Mouse (Mus musculus): ENCODE data around the gene Mapk6.
"Not testable (repeated sequence)": the region's sequence is repeated elsewhere in the genome, so short reads cannot be mapped to it uniquely, and the experiment has no call there.

Gene Mapk6

GRCm38 (mm10) chr9:75409852-75410378, at the start of gene Mapk6:
Gene Mapk6, minus strand, starts transcription at chr9:75410005.
- DNase-seq, result peak; percentile 99

- DNase-seq, result no peak
Measured at GRCm38 (mm10) chr9:75455684-75456083, 45.9 kb upstream of the Mapk6 start.

GRCm38 (mm10) chr9:75453994-75454393, 44.2 kb upstream of the Mapk6 start:
- DNase-seq, result no peak

GRCm38 (mm10) chr9:75448021-75448420, 38.2 kb upstream of the Mapk6 start:
- no peak for DNase-seq

- not testable (repeated sequence) for DNase-seq
Measured at GRCm38 (mm10) chr9:75446574-75446973, 36.8 kb upstream of the Mapk6 start.

- DNase-seq, result no peak
Measured at GRCm38 (mm10) chr9:75444981-75445380, 35.2 kb upstream of the Mapk6 start.

- no peak for DNase-seq
Measured at GRCm38 (mm10) chr9:75441691-75442131, 31.9 kb upstream of the Mapk6 start.

- peak; percentile 94 for DNase-seq
Measured at GRCm38 (mm10) chr9:75440796-75441666, 31.2 kb upstream of the Mapk6 start, which contains the start of gene Leo1. Gene Leo1, plus strand, starts transcription at chr9:75441524.

GRCm38 (mm10) chr9:75437653-75438385, 28.0 kb upstream of the Mapk6 start:
- peak; percentile 51 for DNase-seq

- peak; percentile 91 for DNase-seq
Measured at GRCm38 (mm10) chr9:75435918-75436317, 26.1 kb upstream of the Mapk6 start.

GRCm38 (mm10) chr9:75435291-75435690, 25.5 kb upstream of the Mapk6 start:
- DNase-seq, result no peak

- no peak for DNase-seq
Measured at GRCm38 (mm10) chr9:75434872-75435271, 25.1 kb upstream of the Mapk6 start.

- DNase-seq, result peak; percentile 84
Measured at GRCm38 (mm10) chr9:75434172-75434793, 24.5 kb upstream of the Mapk6 start.

- DNase-seq, result no peak
Measured at GRCm38 (mm10) chr9:75432694-75433093, 22.9 kb upstream of the Mapk6 start.

GRCm38 (mm10) chr9:75430822-75431621, 21.2 kb upstream of the Mapk6 start:
- no peak for DNase-seq

- no peak for DNase-seq
Measured at GRCm38 (mm10) chr9:75429657-75430056, 19.9 kb upstream of the Mapk6 start.

- no peak for DNase-seq
Measured at GRCm38 (mm10) chr9:75429040-75429439, 19.2 kb upstream of the Mapk6 start.

GRCm38 (mm10) chr9:75428274-75428600, 18.4 kb upstream of the Mapk6 start:
- DNase-seq, result no peak

- DNase-seq, result no peak
Measured at GRCm38 (mm10) chr9:75427366-75428273, 17.8 kb upstream of the Mapk6 start.

GRCm38 (mm10) chr9:75425796-75426391, 16.1 kb upstream of the Mapk6 start:
- DNase-seq, result peak; percentile 43
